Mouse (Mus musculus): ENCODE results near the gene Mcts2. TPM values are rescaled to one million over a fixed set of nuclear protein-coding genes. Genes with fewer than 3 reads are reported as not detected.

Mcts2 gene
- polyA plus RNA-seq, 1 experiment from 2014 or later, result 36.6 TPM

DNA sequence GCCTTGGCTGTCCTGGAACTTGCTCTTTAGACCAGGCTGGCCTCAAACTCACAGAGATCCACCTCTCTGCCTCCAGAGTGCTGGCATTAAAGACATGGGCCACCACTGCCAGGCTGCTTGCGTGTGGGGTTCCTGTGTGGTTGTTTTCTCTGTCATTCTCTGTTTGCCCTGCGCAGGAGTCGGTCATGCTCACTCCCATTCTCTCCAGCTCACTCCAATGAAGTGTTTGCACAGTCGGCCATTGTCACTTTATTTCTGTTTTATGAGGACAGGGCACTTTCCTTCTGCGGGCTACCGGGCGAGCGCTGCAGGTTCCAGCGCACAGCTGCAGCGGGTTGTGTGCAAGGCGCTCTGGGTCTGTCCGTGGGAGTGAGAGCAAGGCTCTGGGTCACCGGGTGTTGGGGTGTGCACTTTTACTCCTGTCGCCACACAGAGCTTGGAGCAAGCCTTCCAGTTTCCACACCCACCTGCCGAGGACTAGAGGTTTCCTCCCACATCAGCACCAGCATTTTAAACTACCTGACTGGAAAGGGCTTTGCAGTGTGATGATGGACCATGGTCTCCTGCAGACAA lies 38.4 kb downstream of the Mcts2 start:
- Histone ChIP-seq H3K36me3 (ENCODE audit: insufficient read depth, low read length) (no peaks in the 10 kb centered on the region), H3K4me2 (ENCODE audit: low read length) (0 out of 2 replicates have a peak overlapping the region, but pooled peaks have one; percentile 3), H3K27me3 (ENCODE audit: insufficient read depth, low read length) (no peaks in the 10 kb centered on the region), H3K4me1 (replicated peaks; ENCODE audit: insufficient read depth, low read length) (peaks cover 39% of the 10 kb centered on the region), H3K4me3 (replicated peaks; ENCODE audit: low read depth, low read length) (no peak overlapping the region), H3K9ac (ENCODE audit: low read depth, low read length) (no peak overlapping the region), H3K9me3 (replicated peaks; ENCODE audit: low read length) (no peaks in the 10 kb centered on the region), H3K27ac (peak overlapping the region; percentile 54)
- DNase-seq (ENCODE audit: low spot score) (no peak), ATAC-seq (replicated peaks; ENCODE audit: low FRiP score, low read depth) (no peak)
- no peak for TF ChIP-seq CTCF (IDR thresholded peaks at IDR 0.05; ENCODE audit: low read depth)
- WGBS, result 39% methylated on average over 15 of the region's 15 CpGs

DNA sequence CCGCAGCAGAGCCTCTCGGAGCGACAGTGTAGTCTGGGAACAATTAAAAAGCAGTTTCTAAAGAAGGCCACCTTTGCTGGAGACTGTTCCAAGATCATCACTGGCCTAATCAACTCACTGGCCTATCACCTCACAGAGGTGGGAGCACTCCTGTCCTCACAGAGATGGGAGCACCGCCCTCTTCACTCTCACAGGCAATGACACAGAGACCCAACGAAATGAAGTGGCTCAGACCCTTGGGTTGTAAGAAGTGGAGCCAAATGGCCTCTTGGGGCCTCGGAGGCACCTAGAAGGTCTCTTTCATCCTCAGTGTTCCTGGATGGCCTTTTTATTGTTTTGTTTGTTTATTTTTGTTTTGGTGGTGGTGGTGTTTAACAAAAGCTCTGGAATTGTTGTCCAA lies 39.4 kb downstream of the Mcts2 start:
- no peak for ATAC-seq (replicated peaks; ENCODE audit: low FRiP score, low read depth)
- H3K9ac ChIP-seq (ENCODE audit: low read depth, low read length), result no peak overlapping the region

DNA sequence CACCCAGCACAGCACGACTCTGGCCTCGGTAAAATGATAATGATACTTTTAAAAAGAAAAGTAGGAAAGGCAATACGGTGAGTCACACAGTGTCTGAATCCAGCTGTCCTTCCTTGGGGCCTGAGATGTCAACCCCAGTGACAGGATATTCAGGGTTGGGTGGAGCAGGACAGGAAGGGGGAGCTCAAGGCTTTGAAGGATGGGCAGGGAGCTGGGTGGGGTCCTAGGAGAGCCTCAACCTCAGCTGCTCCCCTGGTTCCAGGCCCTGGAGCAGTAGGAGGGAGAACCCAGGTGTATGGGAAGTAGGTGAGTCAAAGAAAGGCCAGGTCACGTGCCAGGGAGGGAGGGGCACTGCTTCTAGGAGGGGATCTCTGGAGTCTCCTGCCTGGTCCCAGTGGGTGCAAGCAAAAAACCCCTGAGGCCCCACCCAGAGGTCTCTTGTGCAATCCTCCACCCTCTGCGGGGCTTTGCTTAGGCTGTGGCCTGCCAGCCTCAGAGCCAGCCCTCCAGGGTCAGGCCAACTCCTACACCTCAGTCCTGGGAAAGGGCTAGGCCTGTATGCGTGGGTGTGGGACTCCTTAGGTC lies 40.0 kb downstream of the Mcts2 start:
- H3K9ac ChIP-seq (ENCODE audit: low read depth, low read length), result no peak overlapping the region
- 30% methylated on average over 6 of the region's 6 CpGs for WGBS
- no peaks in the 10 kb centered on the region for H3K36me3 ChIP-seq (ENCODE audit: insufficient read depth, low read length)
- peaks cover 39% of the 10 kb centered on the region for H3K4me1 ChIP-seq (replicated peaks; ENCODE audit: insufficient read depth, low read length)
- H3K27ac ChIP-seq, result peak overlapping the region; percentile 84
- no peaks in the 10 kb centered on the region for H3K9me3 ChIP-seq (replicated peaks; ENCODE audit: low read length)
- ATAC-seq (replicated peaks; ENCODE audit: low FRiP score, low read depth), result no peak
- no peaks in the 10 kb centered on the region for H3K27me3 ChIP-seq (ENCODE audit: insufficient read depth, low read length)
- no peak for DNase-seq (ENCODE audit: low spot score)
- no peak overlapping the region for H3K4me2 ChIP-seq (ENCODE audit: low read length)
- no peak overlapping the region for H3K4me3 ChIP-seq (replicated peaks; ENCODE audit: low read depth, low read length)
- no peak for TF ChIP-seq CTCF (IDR thresholded peaks at IDR 0.05; ENCODE audit: low read depth)

More for the DNA sequence above, 39.4 kb downstream of the Mcts2 start:
- Histone ChIP-seq H3K27ac (no peak overlapping the region; the same call in 1 of the 2 replicates), H3K36me3 (ENCODE audit: insufficient read depth, low read length) (no peaks in the 10 kb centered on the region), H3K9me3 (replicated peaks; ENCODE audit: low read length) (no peaks in the 10 kb centered on the region), H3K4me3 (replicated peaks; ENCODE audit: low read depth, low read length) (no peak overlapping the region), H3K4me1 (replicated peaks; ENCODE audit: insufficient read depth, low read length) (peaks cover 39% of the 10 kb centered on the region), H3K4me2 (ENCODE audit: low read length) (no peak overlapping the region), H3K27me3 (ENCODE audit: insufficient read depth, low read length) (no peaks in the 10 kb centered on the region)
- TF ChIP-seq CTCF (IDR thresholded peaks at IDR 0.05; ENCODE audit: low read depth), result no peak
- DNase-seq (ENCODE audit: low spot score), result no peak
- WGBS, result 84% methylated on average over 6 of the region's 6 CpGs

DNA sequence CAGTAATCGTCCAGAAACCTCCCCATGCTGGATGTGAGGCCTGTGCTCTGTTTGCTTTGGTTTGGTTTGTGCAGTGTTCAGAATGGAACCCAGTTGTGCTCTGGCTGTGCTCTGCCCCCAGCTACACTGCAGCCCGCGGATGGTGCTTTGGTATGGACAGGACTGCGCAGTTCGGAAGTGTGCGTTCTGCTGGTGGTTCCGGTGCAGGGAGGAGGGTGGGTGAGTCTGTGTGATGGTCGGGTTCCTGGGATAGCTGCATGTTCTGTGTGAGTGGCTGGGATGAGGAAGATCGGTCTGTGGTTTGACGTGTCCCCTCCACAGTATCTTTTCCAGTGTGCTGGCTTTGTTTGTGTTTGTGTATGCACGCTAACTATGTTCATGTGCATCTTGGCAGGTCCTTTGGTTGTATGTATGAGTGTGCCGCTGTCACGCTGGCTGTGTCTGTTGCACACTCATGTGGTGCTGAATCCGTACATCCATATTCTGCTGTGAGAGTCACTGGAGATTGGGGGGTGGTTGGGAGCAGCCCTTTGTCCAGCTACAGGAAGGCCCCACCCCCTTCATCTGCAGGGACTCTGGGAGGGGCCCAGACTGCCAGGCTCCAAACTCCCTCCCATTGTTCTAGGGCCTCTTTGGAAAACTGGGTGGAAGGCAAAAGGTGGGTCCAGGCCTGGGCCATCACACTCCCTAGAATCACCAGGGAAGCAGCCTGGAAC lies 41.1 kb downstream of the Mcts2 start:
- H3K27ac ChIP-seq, result peak overlapping the region; percentile 84
- DNase-seq (ENCODE audit: low spot score) (peak; percentile 68), ATAC-seq (replicated peaks; ENCODE audit: low FRiP score, low read depth) (no peak)
- H3K9me3 ChIP-seq (replicated peaks; ENCODE audit: low read length), result no peaks in the 10 kb centered on the region
- H3K36me3 ChIP-seq (ENCODE audit: insufficient read depth, low read length), result no peaks in the 10 kb centered on the region
- TF ChIP-seq CTCF (IDR thresholded peaks at IDR 0.05; ENCODE audit: low read depth), result no peak
- H3K4me1 ChIP-seq (replicated peaks; ENCODE audit: insufficient read depth, low read length), result peaks cover 39% of the 10 kb centered on the region
- no peak overlapping the region for H3K4me3 ChIP-seq (replicated peaks; ENCODE audit: low read depth, low read length)
- no peaks in the 10 kb centered on the region for H3K27me3 ChIP-seq (ENCODE audit: insufficient read depth, low read length)
- no peak overlapping the region for H3K4me2 ChIP-seq (ENCODE audit: low read length)
- 76% methylated on average over 14 of the region's 14 CpGs for WGBS
- no peak overlapping the region for H3K9ac ChIP-seq (ENCODE audit: low read depth, low read length)

DNA sequence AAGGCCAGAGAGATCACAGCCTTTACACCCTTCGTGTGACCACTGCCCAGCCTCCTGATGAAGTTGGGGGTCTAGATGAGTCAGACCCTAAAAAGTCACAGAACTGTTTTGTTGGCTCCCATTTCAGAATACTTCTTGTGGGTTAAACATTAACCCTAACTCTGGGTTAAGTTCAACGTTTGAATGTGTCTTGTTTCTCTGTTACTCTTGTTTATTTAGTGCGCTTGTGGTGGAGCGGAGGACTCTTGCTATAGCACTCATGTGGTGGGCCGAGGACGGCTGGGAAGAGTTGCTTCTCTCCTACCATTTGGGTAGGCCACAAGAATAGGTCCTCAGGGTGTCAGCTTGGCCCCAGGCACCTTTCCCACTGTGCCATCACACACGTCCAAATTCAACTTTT lies 41.8 kb downstream of the Mcts2 start:
- no peak overlapping the region for H3K4me2 ChIP-seq (ENCODE audit: low read length)
- no peak for DNase-seq (ENCODE audit: low spot score)
- H3K4me1 ChIP-seq (replicated peaks; ENCODE audit: insufficient read depth, low read length), result peaks cover 39% of the 10 kb centered on the region
- no peak for TF ChIP-seq CTCF (IDR thresholded peaks at IDR 0.05; ENCODE audit: low read depth)
- ATAC-seq (replicated peaks; ENCODE audit: low FRiP score, low read depth), result no peak
- 69% methylated on average over 7 of the region's 7 CpGs for WGBS
- no peaks in the 10 kb centered on the region for H3K36me3 ChIP-seq (ENCODE audit: insufficient read depth, low read length)
- no peaks in the 10 kb centered on the region for H3K9me3 ChIP-seq (replicated peaks; ENCODE audit: low read length)
- H3K27ac ChIP-seq, result peak overlapping the region; percentile 84
- no peak overlapping the region for H3K9ac ChIP-seq (ENCODE audit: low read depth, low read length)
- no peak overlapping the region for H3K4me3 ChIP-seq (replicated peaks; ENCODE audit: low read depth, low read length)
- no peaks in the 10 kb centered on the region for H3K27me3 ChIP-seq (ENCODE audit: insufficient read depth, low read length)

DNA sequence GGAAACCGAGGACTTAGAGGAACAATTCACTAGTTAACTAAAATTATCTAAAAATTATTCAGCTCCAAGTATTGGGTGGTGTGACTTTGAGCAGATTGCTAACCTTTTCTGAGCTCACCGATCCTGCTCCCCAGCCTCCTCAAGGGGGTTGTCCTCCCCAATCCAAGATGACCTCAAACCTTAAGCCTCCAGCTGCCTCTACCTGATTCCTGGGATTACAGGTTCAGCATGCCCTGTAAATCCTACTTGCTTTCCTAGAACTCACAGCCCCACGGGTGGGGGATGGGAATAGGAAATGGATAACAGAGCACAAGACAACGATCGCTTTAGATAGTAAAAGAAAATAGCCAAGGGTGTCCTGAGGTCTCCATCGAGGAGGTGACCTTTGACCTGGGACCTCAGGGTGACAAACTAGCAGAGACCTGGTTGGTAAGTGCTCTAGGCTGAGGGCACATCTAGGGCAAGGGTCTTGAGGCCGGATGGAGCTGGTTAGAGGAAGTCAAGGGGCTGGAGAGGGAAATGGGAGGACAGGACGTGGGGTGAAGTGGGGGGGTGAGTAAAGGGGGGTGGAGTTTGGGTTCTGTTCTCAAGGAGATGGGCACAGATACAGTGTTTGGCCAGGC lies 42.3 kb downstream of the Mcts2 start:
- ATAC-seq (replicated peaks; ENCODE audit: low FRiP score, low read depth), result peak; percentile 44
- Histone ChIP-seq H3K9ac (ENCODE audit: low read depth, low read length) (0 out of 2 replicates have a peak overlapping the region, but pooled peaks have one; percentile 35), H3K27me3 (ENCODE audit: insufficient read depth, low read length) (no peaks in the 10 kb centered on the region), H3K27ac (peak overlapping the region; percentile 84), H3K4me1 (replicated peaks; ENCODE audit: insufficient read depth, low read length) (peaks cover 34% of the 10 kb centered on the region), H3K4me2 (ENCODE audit: low read length) (no peak overlapping the region), H3K9me3 (replicated peaks; ENCODE audit: low read length) (no peaks in the 10 kb centered on the region), H3K4me3 (replicated peaks; ENCODE audit: low read depth, low read length) (no peak overlapping the region), H3K36me3 (ENCODE audit: insufficient read depth, low read length) (no peaks in the 10 kb centered on the region)
- peak; percentile 47 for DNase-seq (ENCODE audit: low spot score)
- no peak for TF ChIP-seq CTCF (IDR thresholded peaks at IDR 0.05; ENCODE audit: low read depth)
- 28% methylated on average over 8 of the region's 8 CpGs for WGBS
